Mouse (Mus musculus) natural killer cell, adult 2 months (primary cell): ENCODE data around the gene Bcam.

Experiments
- DNase-seq, 2 experiments: peaks; one replicate each; pipeline ENCODE4 v3.0.0; 2022; ENCODE audit warnings: low spot score in 2 of 2

Bcam gene

GRCm38 (mm10) chr7:19724167-19724566, 46.6 kb downstream of the Bcam start:
- no peak for DNase-seq

- no peak for DNase-seq
These were observed 48.0 kb downstream of the Bcam start for GRCm38 (mm10) chr7:19722754-19723195.

GRCm38 (mm10) chr7:19719200-19719599, 51.6 kb downstream of the Bcam start:
- DNase-seq = no peak

DNA sequence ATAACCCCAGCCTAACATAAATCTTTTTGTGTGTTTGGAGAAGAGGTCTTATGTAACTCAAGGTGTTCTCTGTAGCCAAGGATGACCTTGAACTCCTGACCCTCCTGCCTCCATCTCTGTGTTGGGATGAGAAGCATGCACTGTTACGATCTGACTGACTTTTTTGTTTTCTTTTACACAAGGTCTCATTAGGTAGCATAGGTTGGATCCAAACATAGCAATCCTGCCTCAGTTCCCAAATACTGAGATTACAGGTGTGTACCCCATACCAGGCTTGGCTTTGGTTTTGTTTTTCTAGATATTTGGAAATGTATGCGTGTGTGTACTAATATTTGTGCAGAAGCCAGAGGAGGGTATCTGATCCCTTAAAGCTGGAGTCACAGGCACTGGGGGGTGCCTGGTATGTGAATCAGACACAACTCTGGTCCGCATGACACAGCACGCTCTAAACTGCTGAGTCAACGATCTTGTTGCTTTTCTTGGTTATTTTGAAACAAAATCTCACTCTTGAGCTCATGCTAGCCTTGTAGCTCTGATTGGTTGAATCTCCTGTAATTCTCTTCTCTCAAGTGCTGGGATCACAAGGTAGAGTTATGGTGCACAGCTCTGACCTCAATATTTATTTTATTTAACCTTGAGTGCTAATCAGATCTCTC, 52.4 kb downstream of the Bcam start:
- DNase-seq = no peak

- no peak for DNase-seq
These were observed 53.5 kb downstream of the Bcam start for GRCm38 (mm10) chr7:19717346-19717745.

- no peak for DNase-seq
These were observed 54.0 kb downstream of the Bcam start for GRCm38 (mm10) chr7:19716822-19717221.

- peak in 1 of 2 experiments; percentile 29 for DNase-seq
These were observed 54.6 kb downstream of the Bcam start for GRCm38 (mm10) chr7:19716055-19716682.

- peak; percentile 99 to 100 for DNase-seq
These were observed 55.4 kb downstream of the Bcam start, which contains the start of gene Tomm40 for GRCm38 (mm10) chr7:19715239-19716054. TSS of gene Tomm40 (minus strand) at chr7:19715438.

DNA sequence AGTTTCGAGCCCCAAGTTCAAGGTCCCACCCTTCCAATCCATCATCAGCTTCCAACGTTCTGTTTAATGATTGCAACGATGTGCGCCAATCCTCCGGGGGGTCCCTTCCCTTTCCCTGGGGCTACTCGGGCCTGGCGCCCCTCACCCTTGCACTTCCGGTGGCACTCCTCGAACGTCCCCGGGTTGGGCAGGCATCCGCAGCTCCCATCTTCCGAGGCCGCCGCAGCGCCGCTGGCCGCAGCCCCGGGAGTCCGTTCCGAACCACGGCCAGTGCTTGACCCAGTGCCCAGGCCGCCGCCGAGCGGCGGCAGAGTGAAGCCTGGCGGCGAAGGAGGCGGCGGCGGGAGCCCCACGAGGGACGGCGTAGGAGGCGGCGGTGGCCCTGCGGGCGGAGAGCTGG, 56.0 kb downstream of the Bcam start:
- DNase-seq = no peak

DNA sequence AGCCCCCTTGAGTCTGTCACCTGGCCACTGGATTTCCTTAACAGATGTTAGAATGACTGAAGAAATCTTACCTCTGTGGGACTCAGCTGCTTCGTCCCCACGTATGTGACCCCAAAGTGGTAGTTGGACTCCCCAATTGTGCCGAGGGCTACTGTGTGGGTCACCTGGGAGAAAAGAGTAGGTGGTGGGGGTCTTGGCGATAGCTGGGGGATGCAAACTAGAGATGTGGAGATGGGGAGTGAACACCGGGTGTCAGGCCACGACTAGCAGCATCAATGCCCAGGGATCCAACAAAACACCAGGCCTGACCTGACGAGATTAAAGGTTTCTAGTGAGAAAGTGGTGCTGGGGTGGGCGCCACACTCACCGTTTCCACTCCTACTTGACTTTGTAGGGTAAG, 57.2 kb downstream of the Bcam start:
- DNase-seq = no peak

DNA sequence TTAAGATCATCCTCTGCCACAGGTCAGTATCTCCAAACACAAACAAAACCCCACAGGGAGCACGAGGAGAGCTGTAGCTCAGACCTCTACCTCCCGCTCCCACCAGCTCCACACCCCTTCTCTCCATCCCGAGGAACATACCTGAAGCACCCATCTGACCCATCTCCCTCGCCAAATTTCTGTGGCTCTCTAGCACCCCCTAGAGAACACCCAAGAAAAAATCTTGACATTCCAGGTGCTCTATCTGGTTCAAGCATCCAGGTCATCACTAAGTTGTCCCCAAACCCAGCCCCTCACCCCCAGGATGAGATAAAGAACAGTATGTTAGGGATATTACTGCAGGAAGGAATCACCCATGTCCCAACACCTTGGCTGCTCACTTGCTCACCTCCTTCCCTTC, 57.6 kb downstream of the Bcam start:
- DNase-seq = peak; percentile 10 to 40

- DNase-seq = no peak
These were observed 58.4 kb downstream of the Bcam start for GRCm38 (mm10) chr7:19712414-19712813.

DNA sequence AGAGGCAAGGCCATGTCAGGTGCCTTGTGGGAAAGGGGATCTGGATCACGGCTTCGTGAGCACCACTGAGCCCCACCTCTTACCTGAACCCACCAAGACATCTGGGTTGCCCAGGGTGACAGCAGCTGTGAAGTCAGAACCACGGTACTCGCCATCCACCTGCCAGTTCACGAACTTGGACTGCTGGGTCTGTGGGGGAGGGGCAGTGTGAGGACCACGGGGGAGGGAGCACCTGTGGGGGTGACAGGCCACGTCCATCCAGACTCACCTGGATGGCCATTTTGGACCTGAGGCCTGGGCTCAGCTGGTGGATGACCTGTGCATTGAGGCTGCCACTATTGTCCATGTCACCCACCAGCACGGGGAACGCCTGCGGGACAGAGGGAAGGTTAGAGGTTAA, 60.2 kb downstream of the Bcam start:
- no peak for DNase-seq
